Mouse (Mus musculus) lung, embryonic 15.5 days (tissue): ENCODE data around the gene Galr2. TPM values are rescaled to one million over a fixed set of nuclear protein-coding genes. Genes with fewer than 3 reads are reported as not detected.
"Not testable (repeated sequence)": the region's sequence is repeated elsewhere in the genome, so short reads cannot be mapped to it uniquely, and the experiment has no call there.

ENCODE experiments used
- ATAC-seq: fragments of 200-750 bp; cut with Nextera tagmentation; 2 replicates; pipeline ENCODE4 v1.8.0; 2017; ENCODE audit warnings: moderate number of reproducible peaks, borderline replicate concordance; ENCODE audit not compliant: low FRiP score, low TSS enrichment; ENCODE audit errors: extremely low read depth
- H3K27ac ChIP-seq: fragments of 300-500 bp; sonication (generic); 2 replicates; pipeline ENCODE4 v1.5.1; 2015; ENCODE audit warnings: moderate library complexity, mild to moderate bottlenecking, inconsistent platforms
- H3K27me3 ChIP-seq: fragments of 300-500 bp; sonication (generic); 2 replicates; pipeline ENCODE4 v1.6.1; 2015; ENCODE audit warnings: inconsistent platforms
- H3K36me3 ChIP-seq: fragments of 300-500 bp; sonication (generic); 2 replicates; pipeline ENCODE4 v1.6.1; 2015; ENCODE audit warnings: inconsistent platforms
- H3K4me1 ChIP-seq: fragments of 300-500 bp; sonication (generic); 2 replicates; pipeline ENCODE4 v1.6.1; 2015; ENCODE audit warnings: inconsistent platforms
- H3K4me2 ChIP-seq: fragments of 300-500 bp; sonication (generic); 2 replicates; pipeline ENCODE4 v1.6.1; 2015; ENCODE audit warnings: inconsistent platforms, mild to moderate bottlenecking, moderate library complexity
- H3K4me3 ChIP-seq: fragments of 300-500 bp; sonication (generic); 2 replicates; pipeline ENCODE4 v1.5.1; 2015; ENCODE audit warnings: mild to moderate bottlenecking, inconsistent platforms
- H3K9ac ChIP-seq: fragments of 300-500 bp; sonication (generic); 2 replicates; pipeline ENCODE4 v1.6.1; 2015; ENCODE audit warnings: inconsistent platforms
- H3K9me3 ChIP-seq: fragments of 300-500 bp; sonication (generic); 2 replicates; pipeline ENCODE4 v1.6.1; 2016; ENCODE audit warnings: inconsistent platforms
- WGBS: fragments of 180-500 bp; shearing (Covaris S2); methylation state at CpG from one replicate; pipeline ENCODE4 v1.1.7; 2015; 5-methylcytosine and 5-hydroxymethylcytosine counted together
- polyA plus RNA-seq: library from polyadenylated mRNA; unstranded; fragments of >200 nt; fragmentation: Nextera tagmentation; extraction: Ambion mirVana; gene quantifications from 2 replicates; pipeline ENCODE4 v1.2.1, GENCODE M21; 2015

The Galr2 gene
- polyA plus RNA-seq, 1 experiment from 2014 or later, result 0.07 TPM

DNA sequence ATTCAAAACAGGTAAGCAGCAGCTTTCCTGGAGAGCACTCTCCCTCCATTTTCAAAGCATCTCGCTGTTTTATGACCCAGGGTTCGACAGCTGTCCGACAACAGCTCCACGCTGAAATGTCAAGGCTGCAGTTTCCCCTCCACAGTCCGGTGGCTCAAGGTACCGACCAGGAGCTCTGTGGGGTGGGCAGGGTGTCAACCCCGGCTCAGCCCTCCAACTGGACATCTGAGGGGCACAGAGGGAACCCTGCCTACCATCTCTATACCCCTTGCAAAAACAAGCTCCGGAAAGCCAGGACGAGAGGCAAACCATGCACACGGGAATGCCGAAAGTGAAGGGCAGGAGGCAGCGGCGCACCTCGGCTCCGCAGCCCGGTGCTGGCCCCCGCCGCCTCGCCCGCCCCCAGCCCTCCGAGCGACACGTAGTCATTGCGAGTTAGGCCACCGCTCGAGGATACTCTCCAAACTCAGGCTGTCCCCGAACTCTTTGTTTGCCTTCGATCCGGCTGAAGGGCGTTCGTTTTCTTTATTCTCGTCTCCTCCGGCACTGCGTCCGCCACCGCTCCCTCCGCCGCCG is 7.2 kb upstream of the Galr2 start:
- ATAC-seq, result peak; percentile 25; the same call in 1 of the 2 replicates
- Histone ChIP-seq H3K9me3 (no peaks in the 10 kb centered on the region), H3K4me3 (peak overlapping the region; percentile 89), H3K27ac (peak overlapping the region; percentile 74), H3K4me1 (peaks cover 21% of the 10 kb centered on the region), H3K27me3 (no peaks in the 10 kb centered on the region), H3K4me2 (peak overlapping the region; percentile 65), H3K9ac (peak overlapping the region; percentile 91), H3K36me3 (peaks cover 29% of the 10 kb centered on the region)
- WGBS, result under 1% methylated on average over 39 of the region's 39 CpGs

DNA sequence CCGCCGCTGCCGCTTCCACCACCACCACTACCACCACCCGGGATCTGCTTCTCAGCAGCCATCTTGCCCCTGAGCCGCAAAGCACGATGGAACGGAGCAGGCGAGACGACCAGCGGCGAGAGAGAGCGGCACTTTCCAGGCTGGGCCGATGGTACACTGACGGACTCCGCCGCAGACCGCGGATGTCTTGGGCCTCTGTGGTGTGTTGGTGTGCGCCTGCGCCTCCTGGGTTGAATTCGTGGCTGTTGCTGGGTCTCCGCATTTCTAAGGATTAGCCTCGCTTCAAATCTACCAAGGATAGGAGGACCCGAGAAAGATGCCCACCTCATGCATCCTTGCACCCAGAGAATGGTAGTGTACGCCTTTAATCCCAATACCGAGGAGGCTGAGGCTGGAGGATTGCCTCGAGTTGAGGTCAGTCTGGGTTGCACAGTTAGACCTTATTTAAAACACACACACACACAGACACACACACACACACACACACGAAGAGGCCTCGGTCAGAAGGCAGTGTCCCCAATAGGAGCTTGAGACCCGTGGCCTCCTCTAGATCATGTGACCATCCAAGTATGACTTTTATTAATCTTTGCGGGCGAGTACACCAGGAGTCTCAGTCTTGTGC is 6.6 kb upstream of the Galr2 start, which contains the start of gene Srp68:
Gene Srp68, minus strand, starts transcription at position 173 of the 622 bp plus-strand sequence.
- Histone ChIP-seq H3K4me3 (peak within 1 kb of the TSS; percentile 89), H3K4me1 (peaks cover 21% of the 10 kb centered on the region), H3K4me2 (peak within 1 kb of the TSS; percentile 65), H3K36me3 (peaks cover 24% of the 10 kb centered on the region), H3K9ac (peak within 1 kb of the TSS; percentile 91), H3K27ac (peak within 1 kb of the TSS; percentile 74), H3K27me3 (no peaks in the 10 kb centered on the region), H3K9me3 (no peaks in the 10 kb centered on the region)
- 2% methylated on average over 32 of the region's 32 CpGs for WGBS
- ATAC-seq, result peak; percentile 98

DNA sequence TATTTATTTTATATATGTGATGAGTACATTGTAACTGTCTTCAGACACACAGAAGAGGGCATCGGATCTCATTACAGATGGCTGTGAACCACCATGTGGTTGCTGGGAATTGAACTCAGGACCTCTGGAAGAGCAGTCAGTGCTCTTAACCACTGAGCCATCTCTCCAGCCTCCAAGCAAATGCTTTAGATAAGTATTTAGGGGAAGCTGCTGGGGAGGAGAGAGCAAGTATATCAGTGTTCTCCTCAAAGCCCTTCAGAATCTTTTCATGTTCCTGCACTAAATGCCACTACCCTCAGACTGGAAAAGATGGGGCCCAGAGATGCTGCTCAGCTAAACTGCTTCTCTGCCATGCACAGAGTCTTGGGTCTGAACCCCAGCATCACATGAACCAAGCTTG is 3.6 kb upstream of the Galr2 start:
- not testable (repeated sequence) for H3K9me3 ChIP-seq, H3K9ac ChIP-seq, H3K4me3 ChIP-seq, H3K27ac ChIP-seq, H3K36me3 ChIP-seq, ATAC-seq, H3K4me2 ChIP-seq
- peaks cover 24% of the 10 kb centered on the region for H3K4me1 ChIP-seq
- peaks cover 26% of the 10 kb centered on the region for H3K27me3 ChIP-seq
- 82% methylated on average over 1 of the region's 1 CpGs for WGBS

GRCm38 (mm10) chr11:116281671-116282070 is 932 bp downstream of the Galr2 start:
- H3K4me1 ChIP-seq, result peaks cover 22% of the 10 kb centered on the region
- H3K9me3 ChIP-seq, result no peaks in the 10 kb centered on the region
- H3K36me3 ChIP-seq, result no peaks in the 10 kb centered on the region
- peak overlapping the region; percentile 55 for H3K4me2 ChIP-seq
- no peak overlapping the region for H3K27ac ChIP-seq
- peak overlapping the region; percentile 7; the same call in 1 of the 2 replicates for H3K9ac ChIP-seq
- H3K4me3 ChIP-seq, result peak overlapping the region; percentile 28
- no peak for ATAC-seq
- 3% methylated on average over 18 of the region's 18 CpGs for WGBS
- peaks cover 61% of the 10 kb centered on the region for H3K27me3 ChIP-seq

GRCm38 (mm10) chr11:116282089-116282488 is 1.4 kb downstream of the Galr2 start:
- Histone ChIP-seq H3K27me3 (peaks cover 61% of the 10 kb centered on the region), H3K36me3 (no peaks in the 10 kb centered on the region), H3K4me2 (no peak overlapping the region), H3K4me3 (peak overlapping the region; percentile 28; the same call in 1 of the 2 replicates), H3K4me1 (peaks cover 22% of the 10 kb centered on the region), H3K9ac (no peak overlapping the region), H3K27ac (no peak overlapping the region), H3K9me3 (no peaks in the 10 kb centered on the region)
- ATAC-seq, result no peak
- WGBS, result 2% methylated on average over 11 of the region's 11 CpGs

GRCm38 (mm10) chr11:116282912-116283521 is 2.3 kb downstream of the Galr2 start:
- Histone ChIP-seq H3K4me1 (peaks cover 22% of the 10 kb centered on the region), H3K9me3 (no peaks in the 10 kb centered on the region), H3K4me3 (no peak overlapping the region), H3K27me3 (peaks cover 61% of the 10 kb centered on the region), H3K27ac (no peak overlapping the region), H3K4me2 (no peak overlapping the region), H3K9ac (no peak overlapping the region), H3K36me3 (peaks cover 3% of the 10 kb centered on the region; the same call in 1 of the 2 replicates)
- no peak for ATAC-seq
- 8% methylated on average over 48 of the region's 48 CpGs for WGBS

- Histone ChIP-seq H3K4me2 (no peak overlapping the region), H3K4me1 (peaks cover 22% of the 10 kb centered on the region), H3K27me3 (peaks cover 61% of the 10 kb centered on the region), H3K9me3 (no peaks in the 10 kb centered on the region), H3K36me3 (peaks cover 12% of the 10 kb centered on the region), H3K9ac (no peak overlapping the region), H3K27ac (no peak overlapping the region), H3K4me3 (no peak overlapping the region)
- ATAC-seq, result no peak
- WGBS, result 28% methylated on average over 6 of the region's 6 CpGs
These were observed 3.2 kb downstream of the Galr2 start for GRCm38 (mm10) chr11:116283982-116284381.

DNA sequence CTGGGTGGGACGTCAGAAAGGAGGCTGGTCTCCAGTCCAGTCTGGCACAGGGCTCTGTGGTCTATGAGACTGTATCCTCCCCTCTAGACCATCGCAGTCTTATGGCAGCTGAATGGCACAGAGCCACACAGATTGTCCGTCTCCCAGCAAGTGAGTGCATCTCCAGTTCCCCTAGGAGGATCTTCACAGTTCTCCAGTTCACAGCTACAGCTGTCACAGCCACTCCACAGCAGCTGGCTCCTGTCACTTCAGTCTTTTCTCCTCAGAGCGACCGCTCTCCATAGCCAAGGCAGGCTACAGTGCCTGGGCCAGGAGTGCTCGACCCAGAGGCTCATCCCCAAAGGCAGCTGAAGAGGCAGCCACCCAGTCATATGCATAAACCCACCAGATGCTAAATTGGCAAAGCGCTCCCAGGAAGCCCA is 5.0 kb downstream of the Galr2 start:
- H3K4me3 ChIP-seq, result no peak overlapping the region
- WGBS, result 30% methylated on average over 7 of the region's 7 CpGs
- peak; percentile 86 for ATAC-seq

GRCm38 (mm10) chr11:116287351-116287750 is 6.6 kb downstream of the Galr2 start:
- no peak overlapping the region for H3K27ac ChIP-seq
- peaks cover 19% of the 10 kb centered on the region for H3K4me1 ChIP-seq
- no peak overlapping the region for H3K9ac ChIP-seq
- ATAC-seq, result no peak
- H3K4me2 ChIP-seq, result no peak overlapping the region
- H3K9me3 ChIP-seq, result no peaks in the 10 kb centered on the region
- 79% methylated on average over 5 of the region's 5 CpGs for WGBS
- peaks cover 33% of the 10 kb centered on the region for H3K27me3 ChIP-seq
- H3K36me3 ChIP-seq, result peaks cover 36% of the 10 kb centered on the region
- H3K4me3 ChIP-seq, result no peak overlapping the region

More for the DNA sequence above, 5.0 kb downstream of the Galr2 start:
- Histone ChIP-seq H3K4me2 (no peak overlapping the region), H3K9me3 (no peaks in the 10 kb centered on the region), H3K36me3 (peaks cover 23% of the 10 kb centered on the region), H3K27me3 (peaks cover 49% of the 10 kb centered on the region), H3K4me1 (peaks cover 26% of the 10 kb centered on the region), H3K9ac (no peak overlapping the region), H3K27ac (peak overlapping the region; percentile 59; the same call in 1 of the 2 replicates)

DNA sequence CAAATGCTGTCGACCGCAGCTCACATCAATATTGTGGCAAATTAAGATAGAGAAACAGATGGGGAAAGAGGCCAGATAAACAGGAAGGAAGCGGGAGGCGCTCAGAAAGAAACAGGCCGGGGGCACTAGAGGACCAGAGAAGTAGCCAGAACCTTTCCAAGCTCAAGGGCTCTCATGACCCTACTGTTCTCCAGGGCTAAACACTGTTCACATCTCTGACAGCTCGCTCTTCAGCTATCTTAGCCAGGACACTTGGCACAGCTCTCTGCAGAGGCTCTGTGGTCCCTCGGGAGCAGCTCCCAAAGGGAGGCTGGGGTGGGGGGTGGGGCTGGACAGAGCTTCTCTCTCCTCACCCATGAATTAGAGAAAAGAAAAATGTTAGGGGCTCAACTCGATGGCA is 9.8 kb downstream of the Galr2 start:
- no peak overlapping the region for H3K4me2 ChIP-seq
- H3K36me3 ChIP-seq, result peaks cover 47% of the 10 kb centered on the region
- H3K4me1 ChIP-seq, result peaks cover 11% of the 10 kb centered on the region
- no peak overlapping the region for H3K9ac ChIP-seq
- 50% methylated on average over 8 of the region's 8 CpGs for WGBS
- H3K27me3 ChIP-seq, result peaks cover under 1% of the 10 kb centered on the region; the same call in 1 of the 2 replicates
- no peak for ATAC-seq
- H3K9me3 ChIP-seq, result no peaks in the 10 kb centered on the region
- H3K4me3 ChIP-seq, result no peak overlapping the region
- peak overlapping the region; percentile 22; the same call in 1 of the 2 replicates for H3K27ac ChIP-seq

DNA sequence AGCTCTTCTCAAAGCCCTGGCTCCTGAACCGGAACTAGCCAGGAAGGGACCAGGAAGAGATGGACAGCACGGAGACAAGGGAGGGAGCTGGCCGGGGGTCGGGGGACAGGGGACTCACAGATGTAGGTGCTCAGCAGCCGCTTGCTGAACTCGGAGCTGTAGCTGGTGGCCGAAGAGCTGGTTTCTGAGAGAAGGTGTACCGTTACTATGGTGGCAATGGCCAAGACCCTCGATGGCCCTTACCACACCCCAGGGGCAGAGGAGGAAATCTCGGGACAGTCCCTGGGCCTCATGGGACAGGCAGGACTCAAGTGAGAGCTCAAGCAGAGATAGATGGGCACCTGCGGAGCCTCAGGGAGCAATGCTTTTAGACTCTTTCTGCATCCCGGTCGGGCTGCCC is 11.7 kb downstream of the Galr2 start:
- no peak overlapping the region for H3K4me2 ChIP-seq
- H3K27ac ChIP-seq, result no peak overlapping the region
- H3K9me3 ChIP-seq, result no peaks in the 10 kb centered on the region
- no peaks in the 10 kb centered on the region for H3K27me3 ChIP-seq
- WGBS, result 90% methylated on average over 13 of the region's 13 CpGs
- ATAC-seq, result no peak
- H3K9ac ChIP-seq, result no peak overlapping the region
- no peak overlapping the region for H3K4me3 ChIP-seq
- peaks cover 7% of the 10 kb centered on the region for H3K4me1 ChIP-seq
- peaks cover 49% of the 10 kb centered on the region for H3K36me3 ChIP-seq
